Mouse (Mus musculus) CD4-positive, CD25-positive, alpha-beta regulatory T cell, adult 2 months (primary cell): ENCODE measurements at regions not wholly inside any gene's neighbourhood (a gene's known extent, or its start where the extent isn't known, plus 50 kb on each side); places are given as distances from the start of the nearest gene placed in this dataset.
A peak's percentile ranks its signal among the peaks of the same experiment; 100 is the strongest.

ENCODE experiments used
- DNase-seq: peaks from one replicate; pipeline ENCODE4 v3.0.0-alpha.2; 2012; ENCODE audit warnings: low read depth, low spot score

GRCm38 (mm10) chr1:154255971-154256370 is 55.0 kb downstream of the Zfp648 start:
- DNase-seq = no peak

- no peak for DNase-seq
These were observed 55.8 kb downstream of the Zfp648 start for GRCm38 (mm10) chr1:154256811-154257210.

- no peak for DNase-seq
These were observed 57.5 kb downstream of the Zfp648 start for GRCm38 (mm10) chr1:154258511-154258910.

- DNase-seq = no peak
These were observed 59.4 kb downstream of the Zfp648 start for GRCm38 (mm10) chr1:154260393-154260792.

GRCm38 (mm10) chr1:154281438-154281837 is 80.5 kb downstream of the Zfp648 start:
- DNase-seq = peak; percentile 9

GRCm38 (mm10) chr1:154286080-154286479 is 85.1 kb downstream of the Zfp648 start:
- no peak for DNase-seq

- no peak for DNase-seq
These were observed 91.7 kb downstream of the Zfp648 start for GRCm38 (mm10) chr1:154292729-154293128.

GRCm38 (mm10) chr1:154296080-154296479 is 95.1 kb downstream of the Zfp648 start:
- DNase-seq = no peak

- no peak for DNase-seq
These were observed 98.9 kb downstream of the Zfp648 start for GRCm38 (mm10) chr1:154299866-154300265.

- no peak for DNase-seq
These were observed 108.7 kb downstream of the Zfp648 start for GRCm38 (mm10) chr1:154309650-154310049.
